Mouse (Mus musculus) embryonic facial prominence, embryonic 11.5 days (tissue): ENCODE measurements around the gene Trpt1. TPM values are rescaled to one million over a fixed set of nuclear protein-coding genes. Genes with fewer than 3 reads are reported as not detected.

Experiments
- ATAC-seq: fragments of 200-750 bp; cut with Nextera tagmentation; replicated peaks from 2 replicates; pipeline ENCODE4 v1.8.0; 2017; ENCODE audit warnings: low read depth; ENCODE audit not compliant: insufficient number of reproducible peaks, low FRiP score, low TSS enrichment
- DNase-seq: peaks from one replicate; pipeline ENCODE4 v3.0.0-alpha.2; 2015; ENCODE audit warnings: low spot score
- H3K27ac ChIP-seq: fragments of 300-500 bp; sonication (generic); replicated peaks from 2 replicates; pipeline ENCODE4 v1.5.1; 2014; ENCODE audit warnings: mild to moderate bottlenecking, low read depth, low read length, control low read depth
- H3K27me3 ChIP-seq: fragments of 300-500 bp; sonication (generic); 2 replicates; pipeline ENCODE4 v1.6.1; 2014; ENCODE audit warnings: mild to moderate bottlenecking, low read length, moderate library complexity, mixed read lengths; ENCODE audit not compliant: control insufficient read depth, insufficient read depth
- H3K36me3 ChIP-seq: fragments of 300-500 bp; sonication (generic); replicated peaks from 2 replicates; pipeline ENCODE4 v1.6.1; 2014; ENCODE audit warnings: low read depth, mild to moderate bottlenecking, low read length, moderate library complexity, mixed read lengths; ENCODE audit not compliant: control insufficient read depth, insufficient read depth
- H3K4me1 ChIP-seq: fragments of 300-500 bp; sonication (generic); 2 replicates; pipeline ENCODE4 v1.6.1; 2014; ENCODE audit warnings: low read length, mixed read lengths; ENCODE audit not compliant: control insufficient read depth, insufficient read depth
- H3K4me2 ChIP-seq: fragments of 300-500 bp; sonication (generic); 2 replicates; pipeline ENCODE4 v1.6.1; 2014; ENCODE audit warnings: low read depth, mild to moderate bottlenecking, control low read depth, low read length, moderate library complexity
- H3K4me3 ChIP-seq: fragments of 300-500 bp; sonication (generic); 2 replicates; pipeline ENCODE4 v1.5.1; 2014; ENCODE audit warnings: low read depth, low read length, control low read depth
- H3K9ac ChIP-seq: fragments of 300-500 bp; sonication (generic); replicated peaks from 2 replicates; pipeline ENCODE4 v1.6.1; 2014; ENCODE audit warnings: mild to moderate bottlenecking, control low read depth, low read length
- H3K9me3 ChIP-seq: fragments of 300-500 bp; sonication (generic); replicated peaks from 2 replicates; pipeline ENCODE4 v1.6.1; 2016; ENCODE audit warnings: mild to moderate bottlenecking, low read length, inconsistent platforms, mixed read lengths; ENCODE audit not compliant: control insufficient read depth
- WGBS: fragments of 180-500 bp; shearing (Covaris S2); extraction: QIAGEN DNeasy Blood & Tissue Kit; methylation state at CpG from one replicate; pipeline ENCODE4 v1.1.7; 2014; 5-methylcytosine and 5-hydroxymethylcytosine counted together
- polyA plus RNA-seq: library from polyadenylated mRNA; unstranded; fragments of >200 nt; fragmentation: Nextera tagmentation; extraction: Ambion mirVana; gene quantifications from 2 replicates; pipeline ENCODE4 v1.2.1, GENCODE M21; 2014

The Trpt1 gene
- polyA plus RNA-seq, 1 experiment from 2014 or later = 8.0 TPM

DNA sequence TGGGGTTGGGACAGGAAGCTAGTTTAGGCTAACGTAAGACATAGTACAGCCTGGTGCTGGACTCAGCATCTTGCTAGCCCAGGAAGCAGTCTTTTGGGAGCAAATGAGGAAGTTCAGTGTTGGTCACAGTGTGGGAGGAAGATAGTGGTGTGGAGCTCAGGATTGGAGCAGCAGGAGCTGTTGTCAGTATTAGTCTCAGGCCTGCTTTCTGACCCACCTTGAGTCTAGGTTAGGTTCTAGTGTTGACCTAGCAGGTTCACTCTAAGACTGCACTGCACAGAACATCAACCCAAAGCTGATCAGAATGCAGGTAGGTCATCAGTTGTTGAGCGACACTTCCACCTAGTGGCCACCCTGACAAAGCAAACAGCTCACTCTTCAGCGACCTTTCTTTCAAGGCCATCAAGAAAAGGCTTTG lies 24.3 kb downstream of the Trpt1 start:
- WGBS = 58% methylated on average over 3 of the region's 3 CpGs
- DNase-seq (peak; percentile 49), ATAC-seq (no peak)
- Histone ChIP-seq H3K9me3 (no peaks in the 10 kb centered on the region), H3K4me2 (no peak overlapping the region), H3K4me3 (no peak overlapping the region), H3K27me3 (no peaks in the 10 kb centered on the region), H3K9ac (no peak overlapping the region), H3K27ac (no peak overlapping the region), H3K4me1 (no peaks in the 10 kb centered on the region), H3K36me3 (peaks cover 27% of the 10 kb centered on the region)

DNA sequence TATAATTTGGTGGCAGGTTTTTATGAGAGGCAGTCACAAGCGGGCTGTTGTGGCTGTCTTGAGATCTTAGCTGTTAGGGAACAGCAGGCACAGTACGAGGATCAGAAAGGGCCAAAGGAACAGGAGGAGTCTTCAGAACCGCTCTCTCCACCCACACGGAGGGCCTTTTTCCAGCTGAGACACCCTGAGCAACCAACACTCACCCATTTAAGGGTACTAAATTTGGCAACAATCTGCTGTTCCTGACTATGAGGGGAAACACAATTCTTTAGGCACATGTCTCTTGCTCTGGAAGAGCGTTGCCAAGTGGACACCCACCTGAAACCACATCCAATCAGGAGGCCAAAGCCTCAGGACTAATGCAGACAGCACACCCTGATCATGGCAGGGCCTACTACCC lies 33.6 kb downstream of the Trpt1 start:
- Histone ChIP-seq H3K4me1 (no peaks in the 10 kb centered on the region), H3K36me3 (peaks cover 36% of the 10 kb centered on the region), H3K4me2 (no peak overlapping the region), H3K9me3 (no peaks in the 10 kb centered on the region), H3K4me3 (no peak overlapping the region), H3K27ac (no peak overlapping the region), H3K27me3 (no peaks in the 10 kb centered on the region), H3K9ac (no peak overlapping the region)
- 92% methylated on average over 5 of the region's 5 CpGs for WGBS
- DNase-seq = no peak
- ATAC-seq = no peak

DNA sequence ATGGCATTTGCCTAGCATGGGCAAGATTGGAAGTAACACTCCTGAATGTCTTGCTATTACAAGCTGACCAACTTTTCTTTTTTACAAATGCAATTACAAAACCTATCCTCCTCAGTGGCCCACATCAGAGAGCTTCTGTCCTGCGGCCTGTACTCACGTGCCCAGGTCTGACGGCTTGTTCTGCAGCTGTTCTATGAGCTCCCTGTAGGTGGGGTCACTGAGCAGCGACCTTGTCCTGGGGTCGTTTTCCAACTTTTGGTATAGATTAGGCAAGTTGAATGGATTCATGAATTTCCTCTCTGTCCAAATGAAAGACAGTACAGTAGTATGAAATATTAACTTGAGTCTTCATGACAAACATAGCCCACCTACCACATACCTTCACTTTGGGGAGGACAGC lies 38.1 kb downstream of the Trpt1 start:
- Histone ChIP-seq H3K27ac (no peak overlapping the region), H3K9me3 (no peaks in the 10 kb centered on the region), H3K36me3 (peaks cover 29% of the 10 kb centered on the region), H3K9ac (no peak overlapping the region), H3K4me3 (no peak overlapping the region), H3K4me2 (no peak overlapping the region), H3K4me1 (no peaks in the 10 kb centered on the region), H3K27me3 (no peaks in the 10 kb centered on the region)
- WGBS = 91% methylated on average over 5 of the region's 5 CpGs
- no peak for ATAC-seq
- no peak for DNase-seq

DNA sequence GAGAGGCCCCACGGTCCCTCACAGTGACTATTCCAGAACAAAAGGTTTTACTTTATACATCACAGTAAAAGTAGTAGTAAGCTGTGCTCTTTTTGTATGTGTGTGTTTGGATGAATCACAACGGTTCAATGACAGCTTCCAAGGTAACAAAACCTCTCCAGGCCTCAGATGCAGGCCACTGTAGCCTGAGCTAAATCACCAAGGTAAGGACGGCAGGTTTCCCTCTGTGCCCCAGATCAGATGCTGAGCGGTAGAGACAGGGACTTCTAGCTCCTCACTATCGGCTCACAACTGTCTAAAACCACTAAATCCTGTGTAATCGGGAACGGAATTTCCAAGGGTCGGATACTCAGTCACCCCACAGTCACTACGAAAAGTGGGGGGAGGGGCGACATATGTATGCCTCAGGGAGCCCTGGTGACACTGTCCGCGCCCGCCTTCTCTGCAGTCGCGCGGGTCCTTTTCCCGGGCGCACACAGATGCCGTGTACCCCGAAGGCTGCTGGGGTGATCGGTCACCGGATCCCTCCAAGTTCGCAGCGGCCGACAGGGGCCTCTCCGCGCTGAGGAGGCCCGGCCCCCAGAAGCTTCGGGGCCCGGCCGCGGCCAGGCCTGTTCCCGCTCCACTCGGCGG lies 43.3 kb downstream of the Trpt1 start:
- H3K27ac ChIP-seq = peak overlapping the region; percentile 80
- peak overlapping the region; percentile 49 for H3K4me2 ChIP-seq
- no peaks in the 10 kb centered on the region for H3K27me3 ChIP-seq
- 2% methylated on average over 35 of the region's 35 CpGs for WGBS
- 0 out of 2 replicates have a peak, but pooled peaks cover 2% of the 10 kb centered on the region for H3K4me1 ChIP-seq
- ATAC-seq (peak; percentile 6; the same call in 1 of the 2 replicates), DNase-seq (peak; percentile 70)
- H3K4me3 ChIP-seq = peak overlapping the region; percentile 88
- H3K36me3 ChIP-seq = peaks cover 6% of the 10 kb centered on the region
- H3K9ac ChIP-seq = peak overlapping the region; percentile 96
- no peaks in the 10 kb centered on the region for H3K9me3 ChIP-seq

DNA sequence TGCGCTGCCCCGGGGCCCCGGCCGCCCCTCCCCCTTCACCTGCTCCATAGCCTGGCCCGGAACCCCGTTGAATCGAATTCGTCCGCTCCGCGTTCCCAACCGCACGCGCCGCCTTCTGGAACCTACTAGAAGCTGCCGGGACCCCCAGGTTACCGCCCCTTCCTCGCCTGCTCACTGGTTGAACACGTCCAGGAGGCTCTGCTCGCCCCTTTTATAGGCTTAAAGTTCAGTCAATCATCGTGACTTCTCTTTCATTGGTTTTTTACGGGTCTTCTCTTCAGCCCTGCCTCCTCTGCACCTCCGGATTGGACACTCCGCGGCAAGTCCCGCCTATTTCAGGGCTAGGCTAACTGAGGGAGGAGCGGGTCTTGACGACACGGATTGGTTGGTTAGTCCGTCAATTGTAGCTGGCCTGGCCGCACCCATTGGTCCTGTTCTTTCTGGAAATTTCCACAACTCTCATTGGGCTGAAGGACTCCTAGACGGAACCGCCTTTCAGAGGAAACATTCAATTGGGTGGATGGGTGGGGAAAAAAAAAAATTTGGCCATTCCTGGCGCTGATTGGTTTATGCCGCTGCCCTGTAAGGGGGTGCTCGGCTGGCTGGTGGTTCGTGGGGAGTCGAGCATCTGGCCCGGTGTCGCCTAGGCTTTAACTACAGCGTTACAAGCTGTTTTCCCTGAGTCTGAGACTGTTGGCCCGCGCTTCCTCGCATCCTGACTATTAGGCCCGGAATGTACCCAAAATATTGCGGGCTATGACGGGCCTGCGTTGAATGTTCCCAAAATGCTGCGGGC lies 44.1 kb downstream of the Trpt1 start, which contains the start of gene Stip1:
TSS of gene Stip1 (minus strand) at position 127 of the 796 bp plus-strand sequence.
- H3K27me3 ChIP-seq = no peaks in the 10 kb centered on the region
- H3K9me3 ChIP-seq = no peaks in the 10 kb centered on the region
- peak within 1 kb of the TSS; percentile 81 for H3K4me2 ChIP-seq
- under 1% methylated on average over 49 of the region's 49 CpGs for WGBS
- peak within 1 kb of the TSS; percentile 96 for H3K9ac ChIP-seq
- 0 out of 2 replicates have a peak, but pooled peaks cover 2% of the 10 kb centered on the region for H3K4me1 ChIP-seq
- peaks cover 3% of the 10 kb centered on the region; the same call in 1 of the 2 replicates for H3K36me3 ChIP-seq
- ATAC-seq (peak; percentile 99), DNase-seq (peak; percentile 100)
- peak within 1 kb of the TSS; percentile 83 for H3K27ac ChIP-seq
- H3K4me3 ChIP-seq = peak within 1 kb of the TSS; percentile 88

DNA sequence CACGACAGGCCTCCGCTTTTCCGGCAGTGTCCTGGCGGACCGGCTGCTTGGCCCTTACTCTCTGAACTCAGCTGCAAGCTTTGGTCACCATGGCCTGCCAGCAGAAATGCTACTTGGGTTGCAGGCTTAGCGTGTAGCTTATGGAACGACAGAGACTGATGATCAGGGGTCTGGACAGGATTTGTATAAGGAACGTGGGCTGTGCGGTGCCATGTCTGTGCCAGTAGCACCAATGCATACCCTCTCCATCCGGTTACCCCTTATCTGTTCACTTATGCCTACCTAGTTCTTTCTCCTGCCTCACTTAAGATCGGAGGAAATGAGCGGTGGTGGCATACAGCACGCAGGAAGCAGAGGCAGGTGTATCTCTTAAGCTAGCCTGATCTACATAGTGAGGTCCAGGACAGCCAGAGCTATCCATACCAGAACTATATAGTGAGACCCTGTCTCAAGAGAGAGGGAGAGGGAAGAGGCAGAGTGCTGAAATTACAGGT lies 44.8 kb downstream of the Trpt1 start:
- peak overlapping the region; percentile 52 for H3K4me3 ChIP-seq
- H3K9ac ChIP-seq = peak overlapping the region; percentile 78
- DNase-seq = no peak
- no peaks in the 10 kb centered on the region for H3K9me3 ChIP-seq
- H3K36me3 ChIP-seq = no peaks in the 10 kb centered on the region
- ATAC-seq = peak; percentile 1; the same call in 1 of the 2 replicates
- 26% methylated on average over 13 of the region's 13 CpGs for WGBS
- peak overlapping the region; percentile 83 for H3K27ac ChIP-seq
- no peaks in the 10 kb centered on the region for H3K27me3 ChIP-seq
- H3K4me2 ChIP-seq = peak overlapping the region; percentile 81
- H3K4me1 ChIP-seq = 0 out of 2 replicates have a peak, but pooled peaks cover 2% of the 10 kb centered on the region

DNA sequence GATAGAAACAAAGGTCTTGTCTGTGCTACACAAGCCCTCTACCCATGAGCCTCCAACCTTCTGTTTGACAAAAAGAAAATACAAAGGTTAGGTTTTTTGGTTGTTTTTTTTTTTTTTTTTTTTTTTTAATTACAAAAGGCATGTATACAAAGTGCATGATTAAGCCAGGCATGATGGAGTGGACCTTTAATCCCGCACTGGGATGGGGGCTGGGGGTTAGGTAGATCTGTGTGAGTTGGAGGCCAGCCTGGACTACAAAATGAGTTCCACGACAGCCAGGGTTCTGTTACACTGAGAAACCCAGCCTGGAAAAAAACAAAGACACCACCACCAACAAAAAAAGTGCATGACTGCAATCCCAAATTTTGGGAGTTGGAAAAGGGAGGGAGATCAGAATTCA lies 45.2 kb downstream of the Trpt1 start:
- no peak for ATAC-seq
- no peak overlapping the region for H3K4me2 ChIP-seq
- H3K9ac ChIP-seq = no peak overlapping the region; the same call in 1 of the 2 replicates
- 0 out of 2 replicates have a peak, but pooled peaks cover 2% of the 10 kb centered on the region for H3K4me1 ChIP-seq
- 85% methylated on average over 2 of the region's 2 CpGs for WGBS
- H3K27ac ChIP-seq = peak overlapping the region; percentile 83
- no peak overlapping the region; the same call in 1 of the 2 replicates for H3K4me3 ChIP-seq
- no peaks in the 10 kb centered on the region for H3K9me3 ChIP-seq
- no peak for DNase-seq
- no peaks in the 10 kb centered on the region for H3K27me3 ChIP-seq
- no peaks in the 10 kb centered on the region for H3K36me3 ChIP-seq
